Mouse (Mus musculus) urinary bladder, postnatal 14 days (tissue): ENCODE measurements around the gene Eri2.
A peak's percentile ranks its signal among the peaks of the same experiment; 100 is the strongest.
"Not testable (repeated sequence)": the region's sequence is repeated elsewhere in the genome, so short reads cannot be mapped to it uniquely, and the experiment has no call there.

Source experiments
- DNase-seq: peaks from one replicate; pipeline ENCODE4 v3.0.0; 2021; ENCODE audit warnings: low spot score

The Eri2 gene

GRCm38 (mm10) chr7:119739798-119740468 is 53.9 kb downstream of the Eri2 start:
- DNase-seq: not testable (repeated sequence)

- no peak for DNase-seq
Observed at GRCm38 (mm10) chr7:119738877-119739276, 55.0 kb downstream of the Eri2 start.

- DNase-seq: not testable (repeated sequence)
Observed at GRCm38 (mm10) chr7:119731262-119731661, 62.6 kb downstream of the Eri2 start.

DNA sequence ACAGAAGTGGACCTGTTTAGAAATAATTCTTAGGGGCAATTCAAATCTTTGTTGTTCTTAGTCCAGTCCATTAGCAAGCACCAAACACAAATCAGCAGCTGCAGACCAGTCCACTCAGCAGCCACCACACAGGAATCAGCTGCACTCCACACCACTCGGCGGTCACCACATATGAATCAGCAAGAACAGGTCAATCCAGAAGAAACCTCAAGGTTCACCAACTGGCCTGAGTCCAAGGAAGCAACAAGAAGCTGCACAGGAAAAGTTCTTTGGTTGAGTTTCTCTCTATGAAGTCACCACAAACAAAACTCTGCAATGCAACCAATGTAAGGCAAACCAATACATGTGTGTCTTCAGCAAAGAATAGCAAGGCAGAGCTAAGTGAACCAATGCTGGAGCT is 66.2 kb downstream of the Eri2 start:
- no peak for DNase-seq

- no peak for DNase-seq
Observed at GRCm38 (mm10) chr7:119720947-119721310, 72.9 kb downstream of the Eri2 start.

DNA sequence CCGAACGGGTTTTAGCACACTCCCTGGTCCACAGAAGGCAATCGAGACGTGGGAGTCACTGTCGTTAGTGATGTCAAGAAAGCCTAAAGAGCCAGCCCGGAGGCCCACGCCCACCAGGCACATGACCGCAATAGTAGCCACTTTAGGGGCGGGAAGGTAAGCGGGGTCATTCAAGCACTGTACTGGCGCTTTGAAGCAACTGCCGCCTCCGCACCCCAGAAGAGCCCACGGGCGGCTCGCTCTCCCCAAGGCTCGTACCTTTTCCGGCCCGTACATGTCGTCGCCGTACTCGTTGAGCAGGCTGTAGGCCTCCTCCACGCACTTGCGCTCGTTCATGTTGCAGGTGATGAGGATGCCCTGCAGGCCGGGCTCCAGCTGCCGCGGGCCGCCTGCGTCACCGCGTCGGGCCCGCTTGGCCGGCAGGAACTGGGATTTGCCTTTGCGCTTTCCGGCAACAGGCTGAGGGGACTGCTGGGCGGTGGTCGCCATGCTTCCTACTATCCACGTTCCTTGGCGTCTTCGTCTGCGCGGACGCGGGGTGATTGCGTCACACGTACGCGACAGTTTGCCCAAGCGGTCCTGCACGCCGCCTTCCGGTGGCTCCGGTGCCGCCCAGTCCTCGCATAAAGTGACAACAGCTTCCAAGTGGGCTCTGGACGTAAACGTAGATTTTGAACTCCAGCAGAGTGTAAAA is 73.5 kb downstream of the Eri2 start, which contains the start of gene Thumpd1:
Thumpd1 (minus strand) TSS at position 546 of the 694 bp plus-strand sequence.
- DNase-seq: peak; percentile 93
